Mouse (Mus musculus) lung, embryonic 14.5 days (tissue): Measurements from ENCODE around the gene Taldo1. TPM values are rescaled to one million over a fixed set of nuclear protein-coding genes. Genes with fewer than 3 reads are reported as not detected.
A peak's percentile ranks its signal among the peaks of the same experiment; 100 is the strongest.

Source experiments
- ATAC-seq: fragments of 200-750 bp; cut with Nextera tagmentation; 2 replicates; pipeline ENCODE4 v1.8.0; 2017; ENCODE audit warnings: mild to moderate bottlenecking, moderate TSS enrichment, moderate library complexity; ENCODE audit not compliant: insufficient read depth
- DNase-seq: peaks from one replicate; pipeline ENCODE4 v3.0.0-alpha.2; 2015
- H3K27ac ChIP-seq: fragments of 300-500 bp; sonication (generic); 2 replicates; pipeline ENCODE4 v1.5.1; 2014; ENCODE audit warnings: low read depth, mild to moderate bottlenecking, moderate library complexity
- H3K27me3 ChIP-seq: fragments of 300-500 bp; sonication (generic); 2 replicates; pipeline ENCODE4 v1.6.1; 2014; ENCODE audit warnings: low read length, control low read depth; ENCODE audit not compliant: insufficient read depth
- H3K36me3 ChIP-seq: fragments of 300-500 bp; sonication (generic); 2 replicates; pipeline ENCODE4 v1.6.1; 2014; ENCODE audit warnings: control low read depth; ENCODE audit not compliant: insufficient read depth
- H3K4me1 ChIP-seq: fragments of 300-500 bp; sonication (generic); 2 replicates; pipeline ENCODE4 v1.6.1; 2014; ENCODE audit warnings: antibody characterized with exemption, control low read depth; ENCODE audit not compliant: insufficient read depth
- H3K4me2 ChIP-seq: fragments of 300-500 bp; sonication (generic); 2 replicates; pipeline ENCODE4 v1.6.1; 2014; ENCODE audit warnings: mild to moderate bottlenecking
- H3K4me3 ChIP-seq: fragments of 300-500 bp; sonication (generic); 2 replicates; pipeline ENCODE4 v1.5.1; 2014; ENCODE audit warnings: low read depth, low read length
- H3K9ac ChIP-seq: fragments of 300-500 bp; sonication (generic); 2 replicates; pipeline ENCODE4 v1.6.1; 2014
- H3K9me3 ChIP-seq: fragments of 300-500 bp; sonication (generic); 2 replicates; pipeline ENCODE4 v1.6.1; 2016; ENCODE audit warnings: low read depth, low read length, control low read depth
- CTCF ChIP-seq: IDR thresholded peaks from 2 replicates; pipeline ENCODE4 v1.5.1; 2016; ENCODE audit warnings: antibody characterized with exemption, low read depth
- WGBS: fragments of 180-500 bp; shearing (Covaris S2); extraction: QIAGEN DNeasy Blood & Tissue Kit; methylation state at CpG from one replicate; pipeline ENCODE4 v1.1.7; 2014; 5-methylcytosine and 5-hydroxymethylcytosine counted together
- polyA plus RNA-seq: library from polyadenylated mRNA; unstranded; fragments of >200 nt; fragmentation: Nextera tagmentation; extraction: Ambion mirVana; gene quantifications from 2 replicates; pipeline ENCODE4 v1.2.1, GENCODE M21; 2014

Gene Taldo1
- polyA plus RNA-seq, 1 experiment from 2014 or later: 241 TPM

- no peak overlapping the region for H3K4me2 ChIP-seq
- no peaks in the 10 kb centered on the region for H3K27me3 ChIP-seq
- H3K9ac ChIP-seq: no peak overlapping the region
- no peak overlapping the region for H3K27ac ChIP-seq
- no peaks in the 10 kb centered on the region for H3K9me3 ChIP-seq
- DNase-seq (no peak), ATAC-seq (no peak)
- TF ChIP-seq CTCF: no peak
- 29% methylated on average over 3 of the region's 3 CpGs for WGBS
- no peaks in the 10 kb centered on the region for H3K36me3 ChIP-seq
- no peak overlapping the region for H3K4me3 ChIP-seq
- H3K4me1 ChIP-seq: peaks cover 3% of the 10 kb centered on the region; the same call in 1 of the 2 replicates
Observed at GRCm38 (mm10) chr7:141388487-141389109, 3.4 kb upstream of the Taldo1 start.

GRCm38 (mm10) chr7:141390326-141391259 lies 1.4 kb upstream of the Taldo1 start:
- Histone ChIP-seq H3K4me1 (peaks cover 3% of the 10 kb centered on the region; the same call in 1 of the 2 replicates), H3K36me3 (no peaks in the 10 kb centered on the region), H3K4me3 (no peak overlapping the region), H3K4me2 (peak overlapping the region; percentile 83), H3K27ac (no peak overlapping the region), H3K9me3 (no peaks in the 10 kb centered on the region), H3K27me3 (no peaks in the 10 kb centered on the region), H3K9ac (no peak overlapping the region; the same call in 1 of the 2 replicates)
- no peak for TF ChIP-seq CTCF
- 46% methylated on average over 9 of the region's 9 CpGs for WGBS
- DNase-seq (no peak), ATAC-seq (no peak)

DNA sequence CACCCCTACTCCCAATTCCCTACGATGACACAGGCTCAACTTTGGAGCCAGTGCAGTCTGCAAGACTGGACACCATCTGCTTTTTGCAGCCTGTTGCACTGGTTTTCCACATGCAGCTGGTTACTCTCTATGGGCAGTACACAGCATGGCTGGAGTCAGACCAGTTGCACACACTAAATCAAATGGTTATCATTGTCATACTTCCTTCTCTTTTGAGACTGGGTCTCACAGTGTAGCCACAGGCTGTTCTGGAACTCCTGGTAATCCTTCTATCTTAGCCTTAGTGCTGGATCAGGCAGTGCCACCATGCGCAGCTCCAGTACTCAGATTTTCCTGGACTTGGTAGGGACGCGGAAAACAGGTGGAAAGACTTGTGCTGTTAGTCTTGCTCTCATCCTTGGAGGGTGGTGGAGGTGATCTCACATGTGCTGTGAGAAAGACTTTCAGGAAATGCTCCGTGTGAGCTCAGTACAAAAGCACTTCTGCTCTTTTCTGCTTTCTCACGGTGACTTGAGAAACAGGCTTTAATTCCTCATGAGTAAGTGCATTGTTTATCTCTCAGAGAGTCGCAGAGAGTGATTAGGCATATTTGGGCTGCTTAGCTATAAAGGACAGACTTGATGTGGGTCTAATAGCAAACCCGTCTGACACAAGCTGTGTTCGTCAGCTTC lies 688 bp downstream of the Taldo1 start:
- WGBS: 34% methylated on average over 9 of the region's 9 CpGs
- peak overlapping the region; percentile 83 for H3K4me2 ChIP-seq
- DNase-seq: no peak
- no peaks in the 10 kb centered on the region for H3K27me3 ChIP-seq
- TF ChIP-seq CTCF: no peak
- no peak; the same call in 1 of the 2 replicates for ATAC-seq
- peak overlapping the region; percentile 30 for H3K9ac ChIP-seq
- peaks cover 12% of the 10 kb centered on the region; the same call in 1 of the 2 replicates for H3K36me3 ChIP-seq
- peaks cover 3% of the 10 kb centered on the region; the same call in 1 of the 2 replicates for H3K4me1 ChIP-seq
- peak overlapping the region; percentile 70 for H3K4me3 ChIP-seq
- peak overlapping the region; percentile 4; the same call in 1 of the 2 replicates for H3K27ac ChIP-seq
- H3K9me3 ChIP-seq: no peaks in the 10 kb centered on the region

- peaks cover 3% of the 10 kb centered on the region; the same call in 1 of the 2 replicates for H3K4me1 ChIP-seq
- H3K4me3 ChIP-seq: no peak overlapping the region
- no peak for TF ChIP-seq CTCF
- DNase-seq (no peak), ATAC-seq (no peak)
- H3K27ac ChIP-seq: 0 out of 2 replicates have a peak overlapping the region, but pooled peaks have one; percentile 12
- no peak overlapping the region for H3K4me2 ChIP-seq
- 81% methylated on average over 7 of the region's 7 CpGs for WGBS
- H3K9me3 ChIP-seq: no peaks in the 10 kb centered on the region
- H3K9ac ChIP-seq: no peak overlapping the region
- no peaks in the 10 kb centered on the region for H3K27me3 ChIP-seq
- H3K36me3 ChIP-seq: peaks cover 27% of the 10 kb centered on the region
Observed at GRCm38 (mm10) chr7:141394158-141394557, 2.2 kb downstream of the Taldo1 start.

GRCm38 (mm10) chr7:141394771-141395170 lies 2.8 kb downstream of the Taldo1 start:
- ATAC-seq (no peak), DNase-seq (peak; percentile 80)
- Histone ChIP-seq H3K36me3 (peaks cover 32% of the 10 kb centered on the region), H3K27me3 (no peaks in the 10 kb centered on the region), H3K4me3 (no peak overlapping the region), H3K4me2 (no peak overlapping the region), H3K9ac (no peak overlapping the region), H3K4me1 (peaks cover 3% of the 10 kb centered on the region; the same call in 1 of the 2 replicates), H3K9me3 (no peaks in the 10 kb centered on the region), H3K27ac (no peak overlapping the region)
- 22% methylated on average over 6 of the region's 6 CpGs for WGBS
- TF ChIP-seq CTCF: peak; percentile 89

- H3K36me3 ChIP-seq: peaks cover 38% of the 10 kb centered on the region
- H3K27me3 ChIP-seq: no peaks in the 10 kb centered on the region
- WGBS: 87% methylated on average over 1 of the region's 1 CpGs
- ATAC-seq: no peak
- no peak overlapping the region for H3K27ac ChIP-seq
- H3K9me3 ChIP-seq: no peaks in the 10 kb centered on the region
- TF ChIP-seq CTCF: no peak
- H3K4me3 ChIP-seq: no peak overlapping the region
- no peak overlapping the region for H3K9ac ChIP-seq
- no peak for DNase-seq
- H3K4me1 ChIP-seq: peaks cover 3% of the 10 kb centered on the region; the same call in 1 of the 2 replicates
- no peak overlapping the region for H3K4me2 ChIP-seq
Observed at GRCm38 (mm10) chr7:141395348-141395747, 3.3 kb downstream of the Taldo1 start.
